Mouse (Mus musculus): ENCODE measurements at regions not wholly inside any gene's neighbourhood (a gene's known extent, or its start where the extent isn't known, plus 50 kb on each side); places are given as distances from the start of the nearest gene placed in this dataset.
A peak's percentile ranks its signal among the peaks of the same experiment; 100 is the strongest.

DNA sequence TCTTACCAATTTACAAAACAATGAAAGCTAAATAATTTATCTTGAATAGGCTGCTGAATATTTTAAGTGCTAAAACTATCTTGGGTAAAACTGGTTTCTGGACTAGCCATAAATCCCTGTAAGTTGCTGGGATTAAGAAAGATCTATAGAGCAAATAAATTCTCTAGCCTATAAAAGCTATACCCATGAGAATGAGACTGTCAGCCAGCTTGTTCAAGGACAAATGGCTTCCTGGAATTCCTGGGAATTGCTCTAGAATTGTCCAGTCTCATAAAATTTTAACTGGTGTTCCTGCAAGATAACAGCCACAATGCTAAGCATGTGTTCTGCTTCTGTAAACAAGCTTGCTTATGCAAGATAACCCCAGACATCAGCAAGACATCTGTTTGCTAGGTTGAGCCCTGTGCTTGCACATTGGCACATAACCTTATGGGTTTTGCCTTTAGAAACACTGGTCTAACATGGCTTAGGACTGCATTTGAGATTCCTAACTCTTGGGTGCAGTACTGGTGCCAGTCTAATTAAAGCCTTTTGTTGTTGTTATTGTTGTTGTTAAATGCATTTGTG lies 180.2 kb upstream of the Syt10 start:
- Histone ChIP-seq H3K27me3 (no peaks in the 10 kb centered on the region), H3K36me3 (no peaks in the 10 kb centered on the region), H3K9ac (no peak overlapping the region), H3K4me3 (no peak overlapping the region), H3K4me2 (no peak overlapping the region), H3K4me1 (replicated peaks) (no peaks in the 10 kb centered on the region), H3K27ac (no peak overlapping the region), H3K9me3 (no peaks in the 10 kb centered on the region)
- no peak for ATAC-seq (ENCODE audit: low FRiP score)

DNA sequence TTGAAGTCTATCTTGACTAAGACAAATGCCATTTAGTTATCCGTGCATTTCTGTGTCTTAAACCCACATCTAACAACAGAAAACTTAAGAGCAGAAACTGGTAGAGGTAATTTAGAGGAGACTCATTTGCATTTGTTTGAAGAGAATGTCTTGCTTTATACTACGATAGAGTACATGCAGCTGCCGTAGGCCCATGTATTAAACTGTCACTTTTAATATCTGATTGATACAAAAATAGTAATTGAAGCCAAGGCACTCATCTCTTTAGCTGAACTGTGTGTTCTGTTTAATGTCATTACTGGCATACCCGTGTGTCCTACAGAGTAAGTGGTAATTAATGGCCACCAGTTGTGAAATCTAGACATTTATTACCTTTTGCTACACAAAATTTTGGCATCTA lies 181.5 kb upstream of the Syt10 start:
- Histone ChIP-seq H3K9ac (no peak overlapping the region), H3K4me2 (no peak overlapping the region), H3K27me3 (no peaks in the 10 kb centered on the region), H3K4me1 (replicated peaks) (no peaks in the 10 kb centered on the region), H3K27ac (no peak overlapping the region), H3K9me3 (no peaks in the 10 kb centered on the region), H3K36me3 (no peaks in the 10 kb centered on the region), H3K4me3 (no peak overlapping the region)
- WGBS, result 68% methylated on average over 4 of the region's 4 CpGs
- no peak for ATAC-seq (ENCODE audit: low FRiP score)

DNA sequence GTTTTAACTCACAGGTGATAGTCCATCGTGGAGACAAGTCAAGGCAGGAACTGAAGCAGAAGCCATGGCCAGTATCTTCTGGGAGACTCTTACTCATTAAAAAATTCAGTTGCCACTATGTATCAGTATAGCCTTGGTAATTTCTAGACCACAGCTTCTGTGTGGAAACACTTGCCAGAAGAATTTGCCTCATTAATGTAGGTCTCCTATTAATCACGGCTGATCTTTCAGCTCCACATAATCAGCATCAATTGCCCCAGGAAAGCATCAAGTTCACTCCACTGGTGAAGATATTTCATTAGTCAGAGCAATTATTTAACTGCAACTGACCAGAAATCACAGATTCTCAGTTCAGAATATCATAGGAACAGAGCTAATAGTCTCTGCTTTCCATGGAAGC lies 189.8 kb upstream of the Alg10b start:
- Histone ChIP-seq H3K36me3 (no peaks in the 10 kb centered on the region), H3K9me3 (no peaks in the 10 kb centered on the region), H3K27ac (no peak overlapping the region), H3K27me3 (no peaks in the 10 kb centered on the region), H3K4me3 (no peak overlapping the region), H3K9ac (no peak overlapping the region), H3K4me2 (no peak overlapping the region), H3K4me1 (replicated peaks) (no peaks in the 10 kb centered on the region)
- ATAC-seq (ENCODE audit: low FRiP score), result no peak
- WGBS, result 90% methylated on average over 2 of the region's 2 CpGs

DNA sequence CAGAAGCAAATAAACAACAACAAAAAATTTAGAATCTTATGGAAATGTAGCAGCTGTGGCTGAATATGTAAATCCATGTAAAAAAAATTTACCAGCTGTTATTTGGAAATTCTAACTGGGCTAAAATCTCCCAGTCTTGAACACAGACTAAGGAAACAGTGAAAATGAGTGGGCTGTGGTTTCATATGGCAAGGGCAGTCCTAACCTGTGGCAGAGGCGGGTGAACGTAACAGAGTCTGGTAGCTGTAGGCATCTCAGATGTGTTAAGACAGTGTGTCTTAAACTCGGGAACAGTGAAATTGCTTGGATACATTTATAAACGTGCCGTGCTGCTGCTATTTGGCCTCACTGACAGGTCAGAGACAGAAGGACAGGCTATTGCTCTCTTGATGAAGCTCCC lies 178.4 kb upstream of the Alg10b start:
- Histone ChIP-seq H3K4me3 (no peak overlapping the region), H3K27me3 (no peaks in the 10 kb centered on the region), H3K27ac (no peak overlapping the region), H3K9ac (no peak overlapping the region), H3K4me1 (replicated peaks) (peaks cover 11% of the 10 kb centered on the region), H3K36me3 (no peaks in the 10 kb centered on the region), H3K4me2 (no peak overlapping the region), H3K9me3 (no peaks in the 10 kb centered on the region)
- ATAC-seq (ENCODE audit: low FRiP score), result no peak
- WGBS, result 82% methylated on average over 5 of the region's 5 CpGs

DNA sequence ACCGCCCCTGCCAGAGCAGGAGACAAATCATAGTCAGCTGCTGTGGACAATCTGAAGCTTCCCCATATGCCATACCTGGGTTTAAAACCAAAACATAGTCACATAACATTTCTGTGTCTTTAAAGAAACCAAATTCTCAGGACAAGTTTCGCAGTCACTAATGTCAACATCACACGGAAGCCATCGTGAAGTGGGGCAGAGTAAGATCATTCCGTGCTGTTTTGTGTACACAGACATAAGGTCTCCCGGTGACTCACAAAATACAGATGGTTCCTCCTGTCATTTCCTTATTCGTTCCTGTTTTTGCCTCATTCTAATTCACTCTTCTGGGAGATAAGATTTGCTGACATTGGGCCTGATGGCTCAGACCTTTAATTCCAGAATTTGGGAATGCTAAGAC lies 162.1 kb upstream of the Alg10b start:
- Histone ChIP-seq H3K9ac (no peak overlapping the region), H3K9me3 (no peaks in the 10 kb centered on the region), H3K27me3 (no peaks in the 10 kb centered on the region), H3K27ac (no peak overlapping the region), H3K4me1 (replicated peaks) (no peaks in the 10 kb centered on the region), H3K4me3 (no peak overlapping the region), H3K4me2 (no peak overlapping the region), H3K36me3 (no peaks in the 10 kb centered on the region)
- ATAC-seq (ENCODE audit: low FRiP score), result no peak
- whole genome bisulfite sequencing, result 86% methylated on average over 7 of the region's 7 CpGs

DNA sequence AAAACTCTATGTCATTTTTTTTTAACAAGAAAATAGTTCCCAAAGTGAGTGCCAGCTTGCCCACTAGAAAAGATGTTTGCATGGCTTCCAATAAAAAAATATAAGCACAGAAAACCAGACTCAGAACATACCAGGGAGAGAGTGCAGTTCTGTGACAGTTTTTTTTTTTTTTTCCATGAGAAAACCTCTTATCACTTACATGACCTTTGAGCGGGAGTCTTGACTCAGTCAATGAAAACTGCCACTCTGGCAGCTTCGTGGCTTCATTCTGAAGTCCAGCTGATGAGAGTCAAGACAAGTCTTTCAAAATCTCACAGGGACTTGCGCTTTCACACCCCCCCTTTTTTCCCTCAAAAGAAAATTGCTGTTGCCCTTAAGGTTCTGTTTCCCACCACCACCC lies 158.3 kb upstream of the Alg10b start:
- H3K27me3 ChIP-seq, result no peaks in the 10 kb centered on the region
- ATAC-seq (ENCODE audit: low FRiP score), result no peak
- H3K9me3 ChIP-seq, result no peaks in the 10 kb centered on the region
- no peaks in the 10 kb centered on the region for H3K4me1 ChIP-seq (replicated peaks)
- no peak overlapping the region for H3K4me2 ChIP-seq
- H3K36me3 ChIP-seq, result no peaks in the 10 kb centered on the region
- 86% methylated on average over 3 of the region's 3 CpGs for WGBS
- H3K9ac ChIP-seq, result no peak overlapping the region
- H3K4me3 ChIP-seq, result no peak overlapping the region
- no peak overlapping the region for H3K27ac ChIP-seq

DNA sequence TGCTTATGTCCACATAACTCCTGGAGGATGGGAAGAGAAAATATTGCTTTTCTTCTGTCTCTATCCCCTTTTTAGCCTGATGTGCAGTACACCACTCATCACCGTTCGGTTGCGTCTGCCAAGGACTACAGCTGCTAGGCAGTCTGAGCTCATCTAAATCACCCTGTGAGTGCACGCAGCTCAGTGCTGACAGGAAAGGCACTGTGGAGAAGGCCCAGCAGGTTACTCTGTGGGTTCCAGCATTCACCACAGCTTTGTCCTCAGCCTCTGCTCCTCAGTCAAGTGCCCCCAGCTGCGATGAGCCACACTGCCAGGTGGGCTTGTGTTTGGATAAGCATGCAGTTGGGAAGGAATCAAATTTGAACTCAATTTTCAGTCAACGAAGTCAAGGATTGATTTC lies 152.0 kb upstream of the Alg10b start:
- no peak overlapping the region for H3K9ac ChIP-seq
- 0 out of 2 replicates have a peak, but pooled peaks cover 2% of the 10 kb centered on the region for H3K4me1 ChIP-seq (replicated peaks)
- no peaks in the 10 kb centered on the region for H3K27me3 ChIP-seq
- ATAC-seq (ENCODE audit: low FRiP score), result no peak
- 68% methylated on average over 6 of the region's 6 CpGs for WGBS
- no peak overlapping the region for H3K4me3 ChIP-seq
- no peak overlapping the region for H3K4me2 ChIP-seq
- H3K9me3 ChIP-seq, result no peaks in the 10 kb centered on the region
- H3K36me3 ChIP-seq, result no peaks in the 10 kb centered on the region
- peak overlapping the region; percentile 64 for H3K27ac ChIP-seq

DNA sequence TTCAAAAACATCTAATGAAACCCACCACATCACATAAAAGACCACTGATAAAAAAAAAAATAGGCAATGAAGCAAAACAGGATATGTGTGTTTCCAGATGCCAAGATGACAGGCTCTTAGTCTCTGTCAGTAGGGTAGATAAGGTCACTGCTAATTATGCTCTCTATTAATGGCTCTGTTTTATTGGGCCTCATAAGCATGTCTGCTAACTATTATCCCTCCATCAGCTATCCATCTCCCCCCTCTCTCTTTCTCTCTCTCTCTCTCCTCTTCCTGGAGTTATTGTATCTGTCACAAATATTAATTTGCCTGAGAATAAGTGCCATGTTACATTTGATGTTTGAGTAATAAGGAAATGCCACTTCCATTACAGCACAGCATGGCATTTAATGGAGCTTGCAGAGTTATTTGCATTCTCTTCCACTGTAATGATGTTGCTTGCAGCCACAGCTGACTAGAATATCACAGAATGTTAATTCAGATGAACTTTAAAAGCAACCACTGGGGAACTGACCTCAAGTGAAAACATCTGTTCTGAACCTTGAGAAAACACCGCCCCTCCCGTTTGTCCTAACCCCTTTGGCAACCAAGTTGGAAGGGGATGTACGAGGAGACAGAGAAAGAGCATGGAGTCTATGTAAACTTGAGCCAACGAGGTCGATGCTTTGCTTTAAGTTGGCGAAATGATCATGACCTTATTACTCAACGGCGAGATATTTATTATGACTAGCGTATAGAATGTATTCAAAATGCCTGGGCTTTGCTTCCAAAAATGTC lies 141.7 kb upstream of the Alg10b start:
- peak; percentile 61; the same call in 1 of the 2 replicates for ATAC-seq (ENCODE audit: low FRiP score)
- no peak overlapping the region for H3K4me3 ChIP-seq
- no peaks in the 10 kb centered on the region for H3K36me3 ChIP-seq
- no peak overlapping the region for H3K9ac ChIP-seq
- no peak overlapping the region for H3K4me2 ChIP-seq
- no peaks in the 10 kb centered on the region for H3K9me3 ChIP-seq
- H3K27ac ChIP-seq, result peak overlapping the region; percentile 58; the same call in 1 of the 2 replicates
- no peaks in the 10 kb centered on the region for H3K27me3 ChIP-seq
- peaks cover 4% of the 10 kb centered on the region for H3K4me1 ChIP-seq (replicated peaks)
- 67% methylated on average over 9 of the region's 9 CpGs for WGBS

DNA sequence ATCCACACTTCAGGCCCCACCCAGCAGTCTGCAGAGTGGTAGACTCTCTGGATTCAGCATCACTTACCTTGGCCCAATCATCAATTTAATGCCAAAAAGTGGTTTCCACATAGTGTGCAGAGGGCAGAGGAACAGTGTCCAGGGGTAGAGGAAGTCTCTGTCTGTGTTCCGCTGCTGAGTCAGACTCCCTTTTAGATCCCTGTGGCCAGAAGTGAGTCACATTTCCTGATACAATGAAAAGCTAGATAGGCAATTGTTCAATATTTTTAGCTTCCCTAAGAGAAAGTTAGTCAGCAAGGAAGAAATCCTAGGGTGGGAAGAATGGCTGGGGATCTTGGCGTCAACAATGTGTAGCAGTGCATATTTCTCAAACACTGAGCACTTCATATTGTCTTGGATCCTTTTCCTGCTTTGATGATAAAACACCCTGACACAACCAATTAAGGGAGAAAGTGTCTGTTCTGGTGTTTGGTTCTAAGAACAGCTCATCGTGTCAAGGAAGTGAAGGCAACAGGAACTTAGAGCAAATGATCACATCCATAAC lies 114.6 kb upstream of the Alg10b start:
- Histone ChIP-seq H3K36me3 (no peaks in the 10 kb centered on the region), H3K4me1 (replicated peaks) (no peaks in the 10 kb centered on the region), H3K4me2 (no peak overlapping the region), H3K4me3 (no peak overlapping the region), H3K9me3 (no peaks in the 10 kb centered on the region), H3K27ac (no peak overlapping the region), H3K9ac (no peak overlapping the region), H3K27me3 (no peaks in the 10 kb centered on the region)
- 87% methylated on average over 3 of the region's 3 CpGs for WGBS
- no peak for ATAC-seq (ENCODE audit: low FRiP score)

DNA sequence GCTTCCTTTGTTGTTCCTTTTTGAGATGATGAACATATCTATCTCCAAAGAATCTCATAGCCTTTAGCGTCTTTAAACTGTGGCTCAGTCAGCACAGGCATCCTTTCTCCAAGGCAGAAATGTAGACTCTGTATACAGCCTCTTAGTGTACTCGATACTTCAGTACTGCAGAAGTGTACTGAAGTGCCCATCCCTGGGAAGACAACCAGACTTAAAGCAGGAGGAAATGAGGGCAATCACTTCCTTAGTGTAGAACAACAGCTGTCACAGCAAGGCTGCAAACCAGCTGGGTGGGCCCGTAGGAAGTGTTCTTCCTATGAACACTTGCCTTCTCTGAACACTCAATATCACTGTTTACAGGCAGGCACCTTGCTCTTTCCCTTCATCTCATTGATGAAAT lies 110.5 kb upstream of the Alg10b start:
- H3K4me2 ChIP-seq, result no peak overlapping the region
- 84% methylated on average over 3 of the region's 3 CpGs for WGBS
- H3K27me3 ChIP-seq, result no peaks in the 10 kb centered on the region
- no peak for ATAC-seq (ENCODE audit: low FRiP score)
- no peak overlapping the region for H3K4me3 ChIP-seq
- no peaks in the 10 kb centered on the region for H3K36me3 ChIP-seq
- no peak overlapping the region for H3K9ac ChIP-seq
- H3K4me1 ChIP-seq (replicated peaks), result no peaks in the 10 kb centered on the region
- H3K27ac ChIP-seq, result no peak overlapping the region
- no peaks in the 10 kb centered on the region for H3K9me3 ChIP-seq

DNA sequence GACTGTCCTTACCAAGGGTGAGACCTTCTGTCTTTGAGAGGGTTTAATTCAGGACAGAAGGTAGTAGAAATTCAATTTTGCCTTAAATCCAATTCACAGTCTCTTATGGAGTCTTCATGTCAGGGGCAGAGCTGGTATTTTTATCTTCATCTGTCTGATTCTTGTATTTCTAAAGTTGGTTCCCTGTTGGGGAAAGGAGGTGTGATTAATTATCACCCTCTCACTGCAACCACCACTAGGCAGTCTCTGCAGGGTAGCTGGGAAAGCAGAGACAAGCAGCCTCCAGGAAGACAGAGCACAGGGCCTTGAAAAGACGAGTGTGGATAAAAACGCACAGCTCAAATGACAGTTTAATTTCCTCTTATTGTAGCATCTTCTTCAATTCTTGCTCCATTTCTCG lies 104.4 kb upstream of the Alg10b start:
- Histone ChIP-seq H3K9me3 (no peaks in the 10 kb centered on the region), H3K27ac (no peak overlapping the region), H3K4me3 (no peak overlapping the region), H3K9ac (no peak overlapping the region), H3K27me3 (no peaks in the 10 kb centered on the region), H3K4me1 (replicated peaks) (no peaks in the 10 kb centered on the region), H3K4me2 (no peak overlapping the region), H3K36me3 (no peaks in the 10 kb centered on the region)
- WGBS, result 74% methylated on average over 3 of the region's 3 CpGs
- ATAC-seq (ENCODE audit: low FRiP score), result no peak

DNA sequence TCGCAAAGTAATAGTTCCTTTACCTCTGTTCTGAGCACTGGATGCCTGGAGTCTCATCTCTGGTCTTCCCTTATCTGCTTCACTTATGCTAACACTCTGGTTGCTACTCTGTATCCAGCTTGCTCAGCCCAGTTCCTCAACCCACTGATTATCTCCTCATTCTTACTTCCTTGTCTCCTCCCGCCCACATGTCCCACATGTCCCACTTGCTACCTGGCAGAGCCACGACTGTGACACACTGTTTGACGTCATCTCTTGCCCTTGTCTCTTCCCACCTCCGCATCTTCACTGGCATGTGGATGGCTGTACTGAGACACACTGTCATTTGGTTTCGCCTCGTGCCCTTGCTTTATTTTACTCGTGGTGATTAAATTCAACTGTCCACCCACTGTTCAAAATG lies 100.1 kb upstream of the Alg10b start:
- no peak overlapping the region for H3K4me3 ChIP-seq

DNA sequence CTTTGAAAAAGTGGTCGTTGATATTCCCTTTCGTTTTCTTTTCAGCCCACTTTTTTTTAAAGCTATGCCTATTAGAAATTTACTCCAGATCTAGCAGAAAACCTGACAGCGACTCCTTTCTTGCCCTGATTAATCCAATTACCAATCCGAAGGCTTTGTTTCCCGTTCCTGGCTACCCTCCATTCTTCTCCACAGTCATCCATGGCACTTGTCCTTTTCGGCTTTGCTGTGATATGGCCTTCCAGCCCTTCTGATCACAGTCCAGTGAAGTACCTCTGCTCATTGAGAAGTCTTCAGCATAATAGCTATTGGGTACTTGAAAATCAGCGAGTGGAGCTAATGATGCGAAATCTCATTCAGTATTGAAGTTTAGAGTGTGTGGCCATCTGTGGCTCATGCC lies 99.0 kb upstream of the Alg10b start:
- no peak for ATAC-seq (ENCODE audit: low FRiP score)
- no peaks in the 10 kb centered on the region for H3K27me3 ChIP-seq
- H3K4me3 ChIP-seq, result no peak overlapping the region
- WGBS, result 61% methylated on average over 8 of the region's 8 CpGs
- no peak overlapping the region for H3K9ac ChIP-seq
- no peaks in the 10 kb centered on the region for H3K4me1 ChIP-seq (replicated peaks)
- H3K27ac ChIP-seq, result no peak overlapping the region
- H3K36me3 ChIP-seq, result no peaks in the 10 kb centered on the region
- H3K4me2 ChIP-seq, result no peak overlapping the region
- H3K9me3 ChIP-seq, result no peaks in the 10 kb centered on the region

More for the DNA sequence above, 100.1 kb upstream of the Alg10b start:
- Histone ChIP-seq H3K4me1 (replicated peaks) (no peaks in the 10 kb centered on the region), H3K36me3 (no peaks in the 10 kb centered on the region), H3K9ac (no peak overlapping the region), H3K9me3 (no peaks in the 10 kb centered on the region), H3K27me3 (no peaks in the 10 kb centered on the region), H3K4me2 (no peak overlapping the region), H3K27ac (no peak overlapping the region)
- ATAC-seq (ENCODE audit: low FRiP score), result no peak
- 90% methylated on average over 8 of the region's 8 CpGs for WGBS
